Mouse (Mus musculus): Measurements from ENCODE around the gene Flvcr1.

Flvcr1 gene

DNA sequence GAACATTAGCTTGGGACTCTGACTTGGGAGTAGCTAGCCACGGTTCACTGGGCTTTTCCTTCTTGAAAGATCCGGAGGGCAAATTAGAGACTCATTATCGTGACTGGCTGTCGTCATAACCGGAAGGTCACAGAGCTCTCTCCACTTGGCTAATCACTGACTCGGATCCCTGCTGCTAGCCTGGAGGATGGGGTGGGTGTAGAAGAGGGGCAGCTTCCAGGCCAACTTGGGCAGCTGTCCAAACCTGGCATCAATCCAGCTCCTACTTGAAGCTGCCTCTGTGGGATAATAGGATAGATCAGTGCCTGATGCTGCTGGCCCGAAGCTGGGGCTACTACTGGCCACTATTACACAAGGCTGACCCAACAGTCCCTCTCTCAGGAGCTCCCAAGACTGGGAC, 30.4 kb downstream of the Flvcr1 start:
- in situ Hi-C loops (cut with MboI; ENCODE audit: unreplicated experiment in 2 of 2), result no loop called here

DNA sequence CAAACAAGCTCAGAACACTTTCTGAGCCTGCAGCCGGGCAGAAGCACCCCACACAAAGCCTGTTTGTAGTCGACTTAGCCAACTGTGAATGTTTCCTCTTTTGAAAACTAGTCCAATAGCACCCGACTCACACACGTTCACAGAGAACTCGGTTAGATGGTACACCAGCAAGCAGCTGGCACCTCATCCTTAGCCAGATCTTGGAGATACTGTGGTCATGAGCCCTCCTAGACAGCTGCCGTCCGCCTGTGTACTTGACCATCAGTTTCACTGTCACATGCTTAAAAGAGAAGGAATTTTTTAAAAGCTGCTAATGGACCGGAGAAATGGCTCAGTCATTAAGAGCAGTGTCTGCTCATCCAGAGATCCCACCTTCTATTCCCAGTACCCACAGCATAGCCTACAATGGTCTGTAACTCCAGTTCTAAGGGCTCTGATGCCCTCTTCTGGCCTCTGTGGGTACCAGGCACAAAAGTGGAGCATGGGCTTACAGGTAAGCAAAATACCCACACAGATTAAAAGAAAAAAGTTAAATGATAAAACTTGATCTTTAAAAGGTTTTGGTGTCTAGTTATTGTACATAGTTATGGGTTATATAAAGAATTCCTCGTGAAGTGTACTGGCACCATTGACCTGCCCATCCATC, 36.4 kb downstream of the Flvcr1 start:
- in situ Hi-C loops (cut with MboI; ENCODE audit: unreplicated experiment in 2 of 2), result no loop called here

DNA sequence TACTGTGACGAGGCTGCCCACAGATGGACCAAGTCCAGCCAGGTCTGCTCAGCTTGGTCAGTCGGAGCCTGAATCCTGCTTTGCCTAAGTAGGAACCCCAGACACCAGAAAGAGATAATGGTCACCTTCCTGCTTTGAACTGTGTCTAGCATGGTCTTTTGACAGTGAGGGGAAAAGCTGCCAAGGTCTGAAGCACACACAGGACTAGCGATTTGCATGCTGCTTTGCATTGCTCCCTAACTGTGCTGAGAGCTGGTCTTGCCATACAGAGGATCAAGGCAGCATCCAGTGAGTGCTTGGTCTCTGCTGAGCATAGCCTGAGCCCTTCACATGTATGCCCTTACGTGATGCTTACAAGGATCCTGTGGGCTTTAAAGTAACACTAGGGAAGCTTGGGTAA, 44.5 kb downstream of the Flvcr1 start:
- in situ Hi-C loops (cut with MboI; ENCODE audit: unreplicated experiment in 2 of 2), result no loop called here

DNA sequence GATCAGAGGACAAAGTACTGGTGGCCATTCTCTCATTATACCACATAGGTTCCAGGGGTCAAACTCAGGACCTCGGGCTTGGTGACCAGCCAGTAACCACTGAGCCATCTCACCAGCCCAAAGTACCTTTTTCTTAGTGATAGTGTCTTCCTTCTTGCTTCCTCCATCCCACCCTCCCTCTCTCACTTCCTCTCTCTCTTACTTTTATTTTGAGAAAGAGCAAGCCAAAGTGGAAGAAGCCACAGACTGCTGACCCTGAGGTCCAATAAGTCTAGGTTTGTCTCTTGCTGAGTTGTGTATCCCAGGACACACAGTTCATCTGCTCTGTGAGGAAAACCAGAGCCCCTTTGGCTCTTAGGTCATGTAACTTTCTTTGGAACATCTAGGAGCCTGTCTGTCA, 45.5 kb downstream of the Flvcr1 start:
- in situ Hi-C loops (cut with MboI; ENCODE audit: unreplicated experiment in 2 of 2), result no loop called here

DNA sequence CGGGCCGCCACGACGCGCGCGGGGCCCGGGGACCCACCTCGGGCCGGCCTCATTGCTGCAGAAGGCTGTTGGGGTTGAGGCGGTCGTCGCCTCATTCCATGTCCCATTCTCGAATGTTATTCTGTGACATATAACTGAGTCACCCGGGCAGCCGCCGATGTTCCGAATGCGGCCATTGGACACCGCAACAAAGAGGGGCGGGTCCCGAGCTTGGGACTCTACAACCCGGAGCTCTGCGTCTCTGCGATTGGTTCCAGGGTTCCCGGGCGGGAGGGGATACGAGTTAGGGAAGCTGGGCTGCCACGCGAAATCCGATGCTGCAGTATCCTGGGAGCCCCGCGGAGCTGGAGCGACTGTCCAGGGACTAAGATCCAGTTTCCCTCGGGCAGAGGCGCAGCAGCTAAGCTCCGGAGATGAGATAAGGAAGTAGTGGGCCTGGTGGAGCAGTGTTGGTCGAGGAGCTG, 46.8 kb downstream of the Flvcr1 start, which contains the start of gene Vash2:
Gene Vash2, minus strand, starts transcription at position 197 of the 464 bp plus-strand sequence.
- in situ Hi-C loops (cut with MboI; ENCODE audit: unreplicated experiment in 2 of 2), result no loop called here

DNA sequence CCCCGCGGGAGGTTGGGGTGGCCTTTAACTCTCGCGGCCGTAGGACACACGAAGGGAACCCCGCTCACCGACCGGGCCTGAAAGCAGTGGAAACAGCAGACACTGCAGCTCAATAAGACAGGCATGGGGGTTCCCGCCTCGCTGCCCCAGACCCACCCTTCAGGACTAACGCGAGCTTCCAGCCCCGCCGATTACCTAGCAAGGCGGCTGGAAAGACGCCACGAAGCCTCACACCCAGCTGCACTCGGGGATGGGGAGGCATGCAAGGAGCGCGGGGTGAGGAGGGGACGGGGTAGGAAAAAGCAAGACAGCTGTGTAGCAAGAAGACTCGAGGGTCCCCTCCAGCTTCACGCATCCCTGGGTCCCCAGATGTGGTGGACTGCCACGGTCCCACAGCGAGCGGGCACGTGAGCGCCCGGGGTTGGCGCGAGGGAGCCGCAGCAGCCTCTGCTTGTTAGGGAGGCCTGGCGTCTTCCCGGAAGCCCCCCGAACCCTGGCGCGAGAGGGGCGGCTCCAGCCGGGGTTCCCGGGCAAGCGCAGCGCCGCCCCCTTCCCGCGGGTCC, 47.4 kb downstream of the Flvcr1 start:
- in situ Hi-C loops (cut with MboI; ENCODE audit: unreplicated experiment in 2 of 2), result no loop called here

DNA sequence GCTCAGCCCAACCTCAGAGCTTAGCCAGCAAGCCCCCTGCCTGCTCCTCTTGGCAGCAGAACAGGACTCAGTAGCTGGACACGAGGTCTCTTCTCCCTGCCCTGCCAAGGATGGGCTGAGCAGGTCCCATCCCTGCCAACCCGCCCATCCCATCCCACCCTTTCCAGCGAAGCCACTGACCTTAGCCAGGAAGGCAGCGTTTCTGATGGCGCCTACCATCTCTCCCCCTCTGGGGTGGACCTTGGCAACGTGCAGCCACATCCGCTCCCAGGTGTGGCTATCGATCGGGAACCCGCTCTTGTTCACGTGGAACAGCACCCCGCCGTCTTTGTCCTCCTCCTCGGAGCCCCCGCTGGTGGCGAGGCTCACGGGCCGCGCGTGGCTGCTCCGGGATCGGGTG, 48.0 kb downstream of the Flvcr1 start:
- in situ Hi-C loops (cut with MboI; ENCODE audit: unreplicated experiment in 2 of 2), result no loop called here

DNA sequence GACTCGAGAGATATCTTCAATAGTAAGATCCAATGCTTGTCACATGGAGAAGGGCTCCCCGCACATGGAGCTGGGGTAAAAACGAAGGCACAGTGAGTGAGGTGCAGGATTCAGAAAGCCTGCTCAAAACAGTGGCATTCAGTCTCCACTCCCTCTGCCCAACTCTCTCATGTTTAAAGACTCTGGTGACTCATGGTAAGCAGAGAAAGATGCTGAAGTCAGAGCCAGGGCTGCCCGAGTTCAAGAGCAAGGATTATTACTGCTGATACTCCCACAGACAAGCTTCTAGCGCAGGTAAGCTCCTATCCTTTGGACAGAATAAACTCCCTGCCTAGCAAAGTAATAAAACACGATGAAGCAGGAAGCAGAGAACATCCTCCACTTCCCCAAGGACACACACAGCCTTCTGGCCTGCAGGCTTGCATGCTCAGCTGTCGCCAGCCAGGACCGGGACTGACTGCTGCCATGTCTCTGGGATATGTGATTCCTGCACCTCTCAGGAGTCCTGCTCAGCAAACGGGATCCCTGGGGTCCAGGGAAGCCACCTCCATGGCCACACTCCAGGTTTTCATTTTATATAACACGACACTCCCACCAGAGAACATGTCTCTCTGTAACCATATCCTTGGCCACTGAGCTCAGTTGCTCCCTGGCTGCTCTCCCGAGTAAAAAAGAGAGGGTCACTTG, 48.9 kb downstream of the Flvcr1 start:
- in situ Hi-C loops (cut with MboI; ENCODE audit: unreplicated experiment in 2 of 2), result no loop called here

DNA sequence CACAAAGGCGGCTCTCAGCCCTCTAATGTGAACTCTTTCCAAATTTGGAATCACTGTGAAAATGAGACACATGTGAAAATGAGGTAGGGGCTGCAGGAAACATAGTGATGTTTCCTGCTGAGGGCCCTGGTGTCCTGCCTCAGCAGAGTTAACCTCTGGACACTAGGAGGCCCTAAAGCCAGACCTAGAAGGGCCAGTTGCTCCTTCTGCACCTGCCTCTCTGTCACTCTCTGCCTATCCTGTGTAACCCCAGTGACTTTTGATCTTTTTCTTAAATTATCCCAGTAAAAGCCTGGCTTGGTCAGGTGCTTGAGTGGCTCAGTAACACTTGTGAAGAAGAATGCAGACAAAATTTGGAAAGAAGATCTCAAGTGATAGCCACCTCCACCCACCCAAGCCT, 51.1 kb downstream of the Flvcr1 start:
- in situ Hi-C loops (cut with MboI; ENCODE audit: unreplicated experiment in 2 of 2), result no loop called here

DNA sequence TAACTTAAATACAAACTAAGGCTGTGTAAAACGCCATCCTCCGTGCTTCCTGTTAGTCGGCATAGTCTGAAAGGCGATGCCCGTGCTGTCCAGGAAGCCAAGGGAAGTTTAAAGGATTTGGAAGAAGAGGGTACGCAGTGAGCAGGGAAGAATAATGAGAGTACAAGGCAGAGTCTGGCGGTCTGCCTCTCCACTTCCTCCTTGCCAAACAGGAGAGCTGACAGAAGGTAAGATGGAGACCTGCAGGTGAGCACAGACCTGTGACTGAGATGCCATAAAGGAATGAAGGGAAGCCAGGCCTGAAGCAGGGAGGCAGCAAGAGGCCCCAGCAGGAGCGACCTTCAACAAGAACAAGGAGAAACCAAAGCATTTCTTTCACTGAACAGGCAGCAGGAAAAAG, 51.8 kb downstream of the Flvcr1 start:
- in situ Hi-C loops (cut with MboI; ENCODE audit: unreplicated experiment in 2 of 2), result no loop called here

DNA sequence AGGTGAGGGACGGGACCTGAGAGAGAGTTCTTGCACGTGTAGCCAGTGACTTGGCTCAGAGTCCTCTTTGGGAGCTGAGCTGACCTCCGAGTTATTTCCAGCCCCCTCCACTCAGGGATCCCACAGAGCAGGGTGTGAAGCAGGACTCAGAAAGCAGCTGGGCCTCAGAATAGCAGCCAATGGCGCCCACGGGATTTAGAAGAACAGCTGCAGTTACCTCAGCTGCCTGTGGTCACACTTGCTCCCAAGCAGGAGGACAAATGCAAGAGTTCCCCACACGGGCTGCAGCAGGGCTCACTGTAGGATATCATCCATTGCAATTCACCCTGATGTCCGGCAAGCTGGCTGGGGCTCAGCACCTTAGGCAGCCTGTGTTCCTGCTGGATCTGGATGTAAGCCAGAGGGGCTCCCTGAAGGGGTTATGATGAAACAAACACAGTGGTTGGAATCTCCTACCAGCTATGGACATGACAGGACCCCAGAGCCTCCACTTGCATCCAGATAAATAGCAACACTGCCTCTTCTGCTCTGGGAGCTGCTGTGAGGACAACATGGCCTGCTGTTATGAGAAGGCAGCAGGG, 53.3 kb downstream of the Flvcr1 start:
- in situ Hi-C loops (cut with MboI; ENCODE audit: unreplicated experiment in 2 of 2), result no loop called here

DNA sequence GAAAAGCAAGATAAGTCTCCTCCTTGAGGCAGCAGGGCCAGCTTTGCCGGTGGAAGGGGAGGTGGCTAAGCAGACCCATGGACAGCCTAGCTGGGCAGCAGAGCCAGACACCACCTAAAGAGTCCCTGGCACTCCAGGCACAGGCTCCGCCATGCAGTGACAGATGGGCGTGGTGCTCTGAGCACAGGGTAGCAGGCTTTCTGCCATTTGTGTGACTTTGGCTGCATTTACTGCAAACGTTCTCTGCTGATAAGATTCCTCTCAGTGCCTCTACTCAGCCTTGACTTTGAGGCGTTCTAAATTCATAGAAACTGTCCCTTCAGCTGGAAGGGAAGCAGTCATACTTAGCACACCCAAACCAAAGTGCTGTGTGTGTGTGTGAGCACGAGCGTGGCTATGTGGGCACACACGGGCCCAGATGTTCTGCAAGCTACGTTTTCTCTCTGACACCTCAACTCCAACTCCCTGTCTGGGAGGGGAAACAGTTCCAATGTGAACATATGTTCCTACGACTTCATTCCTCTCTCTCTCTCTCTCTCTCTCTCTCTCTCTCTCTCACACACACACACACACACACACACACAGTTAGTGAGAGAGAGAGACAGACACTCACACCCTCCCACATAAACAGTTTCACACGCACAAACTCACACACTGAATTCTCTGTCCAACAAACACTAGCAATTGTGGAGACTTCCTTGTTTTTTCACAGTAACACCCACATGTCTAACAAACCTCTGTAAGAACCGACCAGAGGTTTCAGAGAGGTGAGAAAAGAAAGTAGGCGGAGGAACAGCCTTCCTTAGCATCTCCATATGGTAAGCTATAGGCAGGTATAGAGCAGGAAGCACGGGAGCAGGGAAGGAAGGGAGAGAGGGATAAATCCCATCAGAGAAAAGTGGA, 54.0 kb downstream of the Flvcr1 start:
- in situ Hi-C loops (cut with MboI; ENCODE audit: unreplicated experiment in 2 of 2), result no loop called here

DNA sequence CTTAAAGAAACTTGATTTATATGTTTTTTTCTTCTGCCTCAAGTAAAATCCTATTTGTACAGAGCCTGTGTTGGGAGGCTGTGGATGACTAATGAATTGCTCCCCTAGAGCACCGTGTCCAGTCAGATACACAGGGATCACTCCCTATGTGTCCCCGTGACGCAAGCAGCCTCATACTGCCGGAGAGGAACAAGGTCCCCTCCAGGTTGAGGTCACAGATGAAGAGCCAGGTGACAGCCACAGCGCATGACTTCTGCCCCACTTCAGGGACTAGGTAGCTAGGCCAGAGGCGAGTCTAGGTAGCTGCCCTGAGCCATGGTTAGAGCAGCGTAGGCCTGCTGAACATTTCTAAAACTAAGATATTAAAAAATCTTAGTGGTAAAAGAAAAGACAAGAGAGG, 57.9 kb downstream of the Flvcr1 start:
- in situ Hi-C loops (cut with MboI; ENCODE audit: unreplicated experiment in 2 of 2), result no loop called here

DNA sequence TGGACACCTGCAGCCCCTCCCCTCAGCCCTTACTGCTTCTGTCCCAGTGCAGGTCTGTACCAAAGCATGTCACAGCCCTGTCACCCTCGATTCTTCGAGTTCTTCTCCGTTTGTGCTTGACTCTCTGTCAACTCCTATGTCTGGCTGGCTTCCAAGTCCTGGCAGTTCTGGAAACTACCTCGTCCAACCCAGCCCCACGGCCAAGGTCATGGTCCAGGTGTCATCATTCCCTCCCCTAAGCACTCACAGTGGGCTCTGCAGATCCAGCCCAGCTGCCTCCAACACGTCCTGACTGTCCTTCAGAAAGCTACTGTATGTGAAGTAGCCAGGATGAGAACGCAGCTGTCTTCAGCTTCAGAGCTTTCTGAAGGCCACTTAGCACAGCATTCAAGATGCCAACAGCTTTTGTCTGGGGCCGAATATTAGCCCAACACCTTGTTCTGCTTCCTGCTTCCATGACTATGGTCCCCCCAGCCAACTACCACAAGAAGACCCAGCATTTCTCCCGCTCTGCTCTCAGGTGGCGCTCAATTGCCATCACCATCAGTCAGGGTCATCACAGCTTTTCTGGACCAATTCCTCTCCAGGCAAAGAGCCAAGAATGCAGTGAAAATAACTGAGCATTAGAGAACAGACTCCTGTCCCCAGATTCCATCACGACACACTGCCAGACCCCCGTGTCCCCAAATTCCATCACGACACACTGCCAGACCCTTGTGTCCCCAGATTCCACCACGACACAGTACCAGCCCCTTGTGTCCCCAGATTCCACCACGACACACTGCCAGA, 60.8 kb downstream of the Flvcr1 start:
- in situ Hi-C loops (cut with MboI; ENCODE audit: unreplicated experiment in 2 of 2), result no loop called here

DNA sequence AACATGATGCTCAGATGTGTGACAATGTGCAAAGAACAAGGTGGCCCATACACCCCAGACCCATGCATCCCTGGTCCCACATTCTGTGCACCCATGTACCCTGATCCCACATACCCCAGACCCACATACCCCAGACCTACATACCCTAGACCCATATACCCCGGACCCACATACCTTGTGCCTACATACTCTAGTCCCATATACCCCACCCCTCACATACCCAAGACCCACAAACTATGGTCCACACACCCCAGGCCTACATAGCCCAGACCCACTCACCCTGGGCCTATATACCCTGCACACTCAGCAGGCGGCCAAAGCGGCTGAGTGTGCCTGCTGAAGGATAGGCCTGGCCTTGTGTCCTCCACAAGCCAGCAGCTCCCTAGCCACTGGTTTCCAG, 63.2 kb downstream of the Flvcr1 start:
- in situ Hi-C loops (cut with MboI; ENCODE audit: unreplicated experiment in 2 of 2), result no loop called here

DNA sequence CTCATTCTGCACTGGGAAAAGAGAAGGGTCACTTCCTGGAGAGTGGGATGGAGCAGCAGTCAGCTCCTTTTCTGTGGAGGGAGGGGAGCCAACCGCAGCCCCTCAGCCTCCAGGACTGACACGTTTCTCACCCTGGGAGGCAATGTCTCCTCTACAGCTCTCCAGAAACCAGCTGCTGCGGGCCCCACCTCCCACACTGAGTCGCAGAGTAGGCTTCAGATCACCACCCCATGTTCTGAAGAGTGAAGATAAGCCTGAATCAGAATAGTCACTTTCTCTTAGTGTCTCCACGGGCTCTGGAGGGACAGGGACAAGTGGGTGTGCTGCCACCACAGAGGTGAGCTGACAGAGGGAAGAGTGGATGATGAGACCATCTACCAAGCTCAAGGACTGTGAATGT, 67.1 kb downstream of the Flvcr1 start:
- in situ Hi-C loops (cut with MboI; ENCODE audit: unreplicated experiment in 2 of 2), result no loop called here

All from v-Abl transformed pro-B cells (cell line).